Mouse (Mus musculus): ENCODE measurements around the gene Zzz3. TPM values are rescaled to one million over a fixed set of nuclear protein-coding genes. Genes with fewer than 3 reads are reported as not detected.

Zzz3 gene
- polyA plus RNA-seq, 1 experiment from 2014 or later: 23.4 TPM

DNA sequence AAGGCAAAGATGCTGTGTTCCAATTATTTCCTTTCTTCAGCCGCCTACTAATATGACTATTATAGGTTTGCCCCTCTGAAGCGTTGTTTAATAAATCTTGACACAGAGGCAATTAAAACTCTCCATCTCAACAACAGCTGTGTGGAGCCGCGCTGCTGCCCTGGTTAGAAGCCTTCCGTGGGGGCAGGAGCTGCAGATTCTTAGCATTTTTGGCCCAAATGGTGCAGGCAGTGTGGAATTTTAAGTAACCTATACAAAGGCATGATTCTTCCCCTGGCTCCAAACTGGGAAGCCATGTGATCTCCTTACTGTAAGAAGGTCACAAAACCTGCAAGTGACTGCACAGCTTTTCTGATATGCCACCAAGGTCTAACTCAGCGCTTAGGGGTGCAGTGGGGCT, 88.9 kb downstream of the Zzz3 start:
- no peak overlapping the region for H3K9ac ChIP-seq (replicated peaks)
- 30% methylated on average over 6 of the region's 6 CpGs for WGBS
- peak; percentile 46; the same call in 1 of the 2 replicates for ATAC-seq (ENCODE audit: low FRiP score)
- no peaks in the 10 kb centered on the region for H3K9me3 ChIP-seq (replicated peaks)
- H3K27ac ChIP-seq (replicated peaks): peak overlapping the region; percentile 75
- no peak overlapping the region for H3K4me3 ChIP-seq (replicated peaks)
- peak overlapping the region; percentile 5; the same call in 1 of the 2 replicates for H3K4me2 ChIP-seq
- H3K27me3 ChIP-seq (replicated peaks): no peaks in the 10 kb centered on the region
- H3K4me1 ChIP-seq: peaks cover 20% of the 10 kb centered on the region
- H3K36me3 ChIP-seq: no peaks in the 10 kb centered on the region

DNA sequence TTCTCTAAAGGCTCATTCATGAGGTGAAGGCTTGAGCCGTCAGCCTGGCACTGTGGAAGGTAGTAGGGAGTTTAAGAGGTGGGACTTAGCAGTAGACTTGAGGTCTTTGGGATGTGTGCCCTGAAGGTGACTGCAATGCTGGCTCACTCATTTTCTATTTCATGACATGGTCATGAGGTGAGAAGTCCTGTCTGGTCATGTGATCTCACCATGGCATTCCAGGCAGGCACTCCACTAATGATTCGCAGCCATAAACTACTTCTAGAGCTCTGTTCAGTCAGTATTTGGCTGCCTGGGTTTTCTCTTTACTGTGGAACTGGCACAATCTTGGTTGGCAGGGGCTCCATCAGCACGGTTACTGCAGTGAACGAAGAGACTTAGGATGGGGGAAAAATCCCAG, 93.7 kb downstream of the Zzz3 start:
- no peak overlapping the region for H3K27ac ChIP-seq (replicated peaks)
- peaks cover 21% of the 10 kb centered on the region for H3K4me1 ChIP-seq
- H3K4me3 ChIP-seq (replicated peaks): no peak overlapping the region
- ATAC-seq (ENCODE audit: low FRiP score): no peak
- 91% methylated on average over 4 of the region's 4 CpGs for WGBS
- H3K9ac ChIP-seq (replicated peaks): no peak overlapping the region
- no peaks in the 10 kb centered on the region for H3K27me3 ChIP-seq (replicated peaks)
- H3K4me2 ChIP-seq: no peak overlapping the region
- H3K9me3 ChIP-seq (replicated peaks): no peaks in the 10 kb centered on the region
- no peaks in the 10 kb centered on the region for H3K36me3 ChIP-seq

DNA sequence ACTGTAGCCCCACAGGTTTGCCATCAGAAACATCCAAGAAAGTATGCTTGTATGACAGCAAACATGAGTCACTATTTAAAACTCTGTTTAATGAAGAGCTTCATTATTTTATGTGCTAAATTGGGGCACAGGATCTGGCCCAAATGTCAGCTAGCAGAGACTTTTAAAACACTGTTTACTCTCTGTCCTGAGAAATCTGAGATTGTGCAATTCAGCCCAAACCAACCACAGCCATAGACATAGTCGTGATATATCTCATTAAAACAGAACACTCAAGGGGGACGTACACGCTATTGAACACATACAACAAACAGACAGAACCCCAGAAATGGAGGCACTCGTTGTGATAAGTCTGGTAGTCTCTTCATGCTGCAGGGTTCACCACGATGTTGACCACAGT, 95.2 kb downstream of the Zzz3 start:
- Histone ChIP-seq H3K9ac (replicated peaks) (no peak overlapping the region), H3K27me3 (replicated peaks) (no peaks in the 10 kb centered on the region), H3K4me2 (no peak overlapping the region), H3K36me3 (no peaks in the 10 kb centered on the region), H3K4me1 (peaks cover 19% of the 10 kb centered on the region), H3K27ac (replicated peaks) (no peak overlapping the region), H3K4me3 (replicated peaks) (no peak overlapping the region), H3K9me3 (replicated peaks) (no peaks in the 10 kb centered on the region)
- 83% methylated on average over 5 of the region's 5 CpGs for WGBS
- no peak for ATAC-seq (ENCODE audit: low FRiP score)

DNA sequence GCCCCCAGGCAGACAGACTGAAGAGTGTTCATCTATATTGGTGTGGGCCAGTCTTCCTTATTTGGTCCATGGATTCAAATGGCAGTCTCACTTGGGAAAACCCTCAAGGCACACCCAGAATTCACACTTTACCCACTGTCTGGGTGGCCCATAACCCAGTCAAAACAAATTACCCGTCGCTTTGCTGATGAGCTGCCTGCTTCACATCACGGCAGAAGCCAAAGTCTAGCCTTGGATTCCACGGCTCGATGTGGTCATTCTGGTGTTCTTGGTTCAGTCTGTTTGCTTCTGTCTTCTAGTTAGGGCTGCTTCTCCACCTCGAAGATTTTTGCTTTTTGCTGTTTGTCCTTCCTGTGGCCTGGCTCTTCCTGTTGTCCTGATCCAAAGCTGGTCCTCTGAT, 97.0 kb downstream of the Zzz3 start:
- H3K9ac ChIP-seq (replicated peaks): no peak overlapping the region
- H3K36me3 ChIP-seq: no peaks in the 10 kb centered on the region
- no peak overlapping the region for H3K4me3 ChIP-seq (replicated peaks)
- H3K9me3 ChIP-seq (replicated peaks): no peaks in the 10 kb centered on the region
- 86% methylated on average over 6 of the region's 6 CpGs for WGBS
- ATAC-seq (ENCODE audit: low FRiP score): no peak
- H3K27me3 ChIP-seq (replicated peaks): no peaks in the 10 kb centered on the region
- no peak overlapping the region for H3K4me2 ChIP-seq
- H3K4me1 ChIP-seq: peaks cover 25% of the 10 kb centered on the region
- H3K27ac ChIP-seq (replicated peaks): no peak overlapping the region

DNA sequence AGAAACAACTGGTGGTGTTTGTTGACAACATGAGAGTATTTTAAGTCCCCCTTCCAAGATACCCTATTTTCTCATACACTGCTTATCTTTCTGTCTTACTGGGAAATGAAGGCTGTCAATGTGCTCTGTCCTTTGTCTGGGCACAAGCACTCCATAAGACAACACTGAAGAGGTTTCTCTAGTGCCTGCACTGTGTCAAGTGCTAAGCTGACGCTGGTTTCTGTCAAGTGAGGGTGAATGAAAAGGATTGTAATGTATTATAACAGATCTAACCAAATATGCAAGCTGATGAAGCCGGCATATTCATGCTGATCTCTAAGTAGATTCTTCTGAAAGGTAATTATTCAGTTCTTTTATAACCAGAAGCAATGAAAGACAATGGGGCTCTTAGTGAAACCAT, 98.5 kb downstream of the Zzz3 start:
- Histone ChIP-seq H3K4me2 (no peak overlapping the region), H3K4me3 (replicated peaks) (no peak overlapping the region), H3K27ac (replicated peaks) (no peak overlapping the region), H3K27me3 (replicated peaks) (no peaks in the 10 kb centered on the region), H3K36me3 (no peaks in the 10 kb centered on the region), H3K4me1 (peaks cover 25% of the 10 kb centered on the region), H3K9ac (replicated peaks) (no peak overlapping the region), H3K9me3 (replicated peaks) (no peaks in the 10 kb centered on the region)
- WGBS: 73% methylated on average over 2 of the region's 2 CpGs
- ATAC-seq (ENCODE audit: low FRiP score): no peak

DNA sequence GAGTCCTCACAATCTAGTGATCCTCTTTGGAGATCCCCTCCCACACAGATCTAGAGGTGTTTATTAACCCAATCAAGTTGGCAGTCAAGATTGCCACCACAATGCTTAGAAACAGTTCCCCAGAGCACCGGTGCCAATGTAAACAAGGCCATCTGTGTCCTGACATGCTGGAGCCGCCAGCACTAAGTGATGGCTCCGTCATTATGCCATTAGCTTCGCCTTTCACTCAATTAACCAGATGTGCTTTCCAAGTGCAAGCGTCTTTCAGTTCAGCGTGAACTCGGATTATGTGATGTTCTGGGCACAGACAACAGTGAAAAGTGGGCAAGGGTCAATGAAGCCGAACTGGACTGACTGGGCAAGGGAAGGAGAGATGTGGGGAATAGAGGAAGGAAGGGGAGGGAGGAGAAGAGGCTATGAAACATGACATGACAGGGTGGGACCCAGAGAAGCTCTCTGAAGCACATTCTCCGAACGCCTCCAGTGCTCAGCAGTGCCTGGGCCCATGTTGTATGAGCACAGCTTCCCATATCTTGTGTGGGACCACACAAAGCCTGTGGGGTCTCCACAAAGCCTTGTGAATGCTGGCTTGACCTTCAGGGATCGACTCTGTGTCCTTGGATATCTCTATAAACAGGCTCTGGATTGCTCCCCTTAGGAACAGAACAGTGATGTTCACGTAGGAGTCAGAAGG, 99.5 kb downstream of the Zzz3 start:
- 35% methylated on average over 12 of the region's 12 CpGs for WGBS
- 0 out of 2 replicates have a peak overlapping the region, but pooled peaks have one; percentile 4 for H3K27ac ChIP-seq (replicated peaks)
- ATAC-seq (ENCODE audit: low FRiP score): peak; percentile 51; the same call in 1 of the 2 replicates

DNA sequence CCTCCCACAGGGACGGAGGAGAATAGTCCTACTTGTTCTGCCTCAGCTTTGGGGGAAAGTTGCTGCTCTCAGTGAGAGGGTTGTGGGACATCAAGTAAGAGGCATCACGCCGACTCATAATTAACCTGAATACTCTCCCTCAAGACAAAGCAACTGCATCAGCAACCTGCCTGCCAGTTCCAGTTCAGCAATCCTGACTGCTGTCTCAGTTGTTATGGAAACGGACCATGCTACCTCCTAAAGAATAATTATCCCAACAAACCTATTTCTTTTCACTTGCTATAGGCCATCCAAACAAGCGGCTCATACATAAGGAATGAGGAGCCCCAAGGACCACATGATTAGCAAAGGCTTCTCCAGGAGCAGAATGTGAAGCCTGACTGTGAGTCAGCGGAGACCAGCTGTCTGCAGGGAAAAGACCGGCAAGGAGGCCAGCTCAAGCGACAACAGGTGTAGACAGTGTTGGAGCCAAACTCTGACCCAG, 100.2 kb downstream of the Zzz3 start:
- no peaks in the 10 kb centered on the region for H3K27me3 ChIP-seq (replicated peaks)
- H3K4me2 ChIP-seq: no peak overlapping the region
- H3K9me3 ChIP-seq (replicated peaks): no peaks in the 10 kb centered on the region
- 50% methylated on average over 8 of the region's 8 CpGs for WGBS
- no peak overlapping the region for H3K9ac ChIP-seq (replicated peaks)
- no peaks in the 10 kb centered on the region for H3K36me3 ChIP-seq
- H3K4me1 ChIP-seq: peaks cover 17% of the 10 kb centered on the region
- H3K4me3 ChIP-seq (replicated peaks): no peak overlapping the region
- ATAC-seq (ENCODE audit: low FRiP score): peak; percentile 49; the same call in 1 of the 2 replicates
- H3K27ac ChIP-seq (replicated peaks): 0 out of 2 replicates have a peak overlapping the region, but pooled peaks have one; percentile 4

More for the DNA sequence above, 99.5 kb downstream of the Zzz3 start:
- Histone ChIP-seq H3K9me3 (replicated peaks) (no peaks in the 10 kb centered on the region), H3K4me1 (peaks cover 23% of the 10 kb centered on the region), H3K4me2 (no peak overlapping the region), H3K36me3 (no peaks in the 10 kb centered on the region), H3K27me3 (replicated peaks) (no peaks in the 10 kb centered on the region), H3K9ac (replicated peaks) (no peak overlapping the region), H3K4me3 (replicated peaks) (no peak overlapping the region)

DNA sequence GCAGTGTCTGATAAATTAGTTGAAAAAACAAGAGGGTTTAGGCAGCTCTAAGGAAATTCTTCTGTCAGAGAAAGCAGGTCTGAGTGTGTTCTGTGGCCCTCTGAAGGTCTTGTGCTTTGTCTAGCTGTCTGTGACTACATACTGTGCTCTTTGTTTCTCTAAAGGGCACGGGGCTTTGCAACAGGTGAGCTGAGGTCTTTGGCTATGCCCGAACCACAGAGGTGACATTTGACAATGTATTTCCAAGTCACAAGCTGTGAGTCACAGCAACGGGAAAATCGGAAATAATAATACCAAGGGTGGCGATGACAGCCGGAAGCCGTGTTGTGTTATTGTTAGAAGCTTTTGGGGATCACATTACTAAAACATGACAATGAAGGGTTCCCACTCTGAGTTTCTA, 101.8 kb downstream of the Zzz3 start:
- no peaks in the 10 kb centered on the region for H3K9me3 ChIP-seq (replicated peaks)
- no peak overlapping the region for H3K27ac ChIP-seq (replicated peaks)
- H3K4me3 ChIP-seq (replicated peaks): no peak overlapping the region
- WGBS: 74% methylated on average over 7 of the region's 7 CpGs
- no peak overlapping the region for H3K4me2 ChIP-seq
- H3K4me1 ChIP-seq: peaks cover 19% of the 10 kb centered on the region
- no peak for ATAC-seq (ENCODE audit: low FRiP score)
- H3K9ac ChIP-seq (replicated peaks): no peak overlapping the region
- H3K36me3 ChIP-seq: no peaks in the 10 kb centered on the region
- H3K27me3 ChIP-seq (replicated peaks): no peaks in the 10 kb centered on the region

DNA sequence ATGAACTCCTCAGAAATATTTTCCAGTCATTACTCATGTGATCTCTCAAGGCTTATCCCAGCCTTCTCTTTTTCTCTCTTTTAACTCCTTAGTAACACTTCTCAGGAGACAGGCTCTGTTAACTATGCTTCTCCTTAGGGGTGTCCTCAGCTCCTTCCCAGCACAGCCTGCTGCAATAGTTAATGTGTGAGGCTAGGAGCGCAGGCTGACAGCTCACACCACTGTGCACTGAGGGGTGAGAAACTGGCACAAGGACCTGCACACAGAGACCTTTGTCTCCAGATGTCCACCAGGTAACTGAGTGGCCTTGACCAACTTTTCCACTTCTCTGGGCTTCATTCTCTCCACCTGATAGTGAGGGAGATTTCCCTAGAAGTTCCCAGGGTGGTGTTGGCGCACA, 102.6 kb downstream of the Zzz3 start:
- Histone ChIP-seq H3K4me1 (peaks cover 19% of the 10 kb centered on the region), H3K27ac (replicated peaks) (no peak overlapping the region), H3K36me3 (no peaks in the 10 kb centered on the region), H3K4me3 (replicated peaks) (no peak overlapping the region), H3K9me3 (replicated peaks) (no peaks in the 10 kb centered on the region), H3K4me2 (no peak overlapping the region), H3K27me3 (replicated peaks) (no peaks in the 10 kb centered on the region), H3K9ac (replicated peaks) (no peak overlapping the region)
- WGBS: 86% methylated on average over 2 of the region's 2 CpGs
- ATAC-seq (ENCODE audit: low FRiP score): no peak

DNA sequence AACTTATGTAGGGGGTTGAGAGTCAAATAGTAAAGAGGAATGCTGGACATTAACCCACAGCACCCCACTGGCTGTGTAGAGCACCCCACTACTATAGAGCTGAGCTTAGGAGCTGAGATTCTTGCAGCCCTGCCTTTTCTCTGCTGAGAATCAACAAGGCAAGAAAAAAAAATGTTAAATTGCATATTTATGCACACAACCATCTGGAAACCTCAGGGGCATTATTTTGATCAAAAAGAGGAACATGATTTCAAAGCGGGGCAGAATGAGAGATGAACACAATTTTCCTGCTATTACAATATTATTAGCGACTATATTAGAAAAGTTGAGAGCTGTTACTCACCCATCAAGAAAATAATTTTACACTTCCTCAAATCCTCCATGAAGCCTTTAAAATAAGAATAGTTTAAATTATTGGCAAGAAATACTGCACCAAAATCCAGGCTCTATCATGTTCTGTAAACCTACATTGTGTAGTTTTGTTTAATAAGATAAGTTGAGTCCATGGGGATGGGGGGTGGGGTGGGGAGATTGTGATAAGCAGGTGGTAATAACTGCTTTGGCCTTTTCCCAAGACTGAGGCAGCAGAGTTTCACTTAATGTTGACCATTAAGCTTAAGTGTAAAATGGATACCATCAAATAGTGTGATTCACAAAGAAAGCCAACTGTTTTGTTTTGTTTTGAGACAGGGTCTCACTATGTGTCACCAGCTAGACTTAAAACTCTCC, 103.9 kb downstream of the Zzz3 start:
- H3K4me1 ChIP-seq: peaks cover 19% of the 10 kb centered on the region
- H3K9ac ChIP-seq (replicated peaks): no peak overlapping the region
- 75% methylated on average over 2 of the region's 2 CpGs for WGBS
- H3K9me3 ChIP-seq (replicated peaks): no peaks in the 10 kb centered on the region
- H3K4me3 ChIP-seq (replicated peaks): no peak overlapping the region
- H3K27ac ChIP-seq (replicated peaks): no peak overlapping the region
- no peak for ATAC-seq (ENCODE audit: low FRiP score)
- no peaks in the 10 kb centered on the region for H3K36me3 ChIP-seq
- no peak overlapping the region for H3K4me2 ChIP-seq
- H3K27me3 ChIP-seq (replicated peaks): no peaks in the 10 kb centered on the region

DNA sequence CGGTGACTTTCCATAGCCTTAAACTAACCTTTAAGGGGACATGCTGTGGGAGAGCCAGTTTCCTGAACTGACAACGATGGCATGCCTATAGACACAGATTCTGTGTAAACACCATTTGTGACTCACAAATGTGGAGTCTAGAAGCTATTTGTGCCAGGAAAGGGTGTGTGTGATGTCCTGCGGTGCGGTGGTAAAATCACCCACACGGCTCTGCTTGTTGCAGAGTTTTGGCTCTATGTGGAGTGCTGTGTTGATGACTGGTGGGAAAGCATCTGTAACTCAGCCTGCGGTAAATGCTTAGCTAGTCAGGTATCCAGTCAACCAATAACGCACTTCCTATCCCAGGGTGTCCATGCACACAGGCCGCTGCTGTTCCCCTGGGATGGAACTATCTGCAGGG, 112.6 kb downstream of the Zzz3 start:
- H3K27me3 ChIP-seq (replicated peaks): no peaks in the 10 kb centered on the region
- ATAC-seq (ENCODE audit: low FRiP score): no peak
- H3K4me1 ChIP-seq: peaks cover 6% of the 10 kb centered on the region
- no peak overlapping the region for H3K4me3 ChIP-seq (replicated peaks)
- H3K9ac ChIP-seq (replicated peaks): no peak overlapping the region
- no peaks in the 10 kb centered on the region for H3K36me3 ChIP-seq
- no peak overlapping the region for H3K27ac ChIP-seq (replicated peaks)
- 53% methylated on average over 8 of the region's 8 CpGs for WGBS
- no peaks in the 10 kb centered on the region for H3K9me3 ChIP-seq (replicated peaks)
- no peak overlapping the region for H3K4me2 ChIP-seq

DNA sequence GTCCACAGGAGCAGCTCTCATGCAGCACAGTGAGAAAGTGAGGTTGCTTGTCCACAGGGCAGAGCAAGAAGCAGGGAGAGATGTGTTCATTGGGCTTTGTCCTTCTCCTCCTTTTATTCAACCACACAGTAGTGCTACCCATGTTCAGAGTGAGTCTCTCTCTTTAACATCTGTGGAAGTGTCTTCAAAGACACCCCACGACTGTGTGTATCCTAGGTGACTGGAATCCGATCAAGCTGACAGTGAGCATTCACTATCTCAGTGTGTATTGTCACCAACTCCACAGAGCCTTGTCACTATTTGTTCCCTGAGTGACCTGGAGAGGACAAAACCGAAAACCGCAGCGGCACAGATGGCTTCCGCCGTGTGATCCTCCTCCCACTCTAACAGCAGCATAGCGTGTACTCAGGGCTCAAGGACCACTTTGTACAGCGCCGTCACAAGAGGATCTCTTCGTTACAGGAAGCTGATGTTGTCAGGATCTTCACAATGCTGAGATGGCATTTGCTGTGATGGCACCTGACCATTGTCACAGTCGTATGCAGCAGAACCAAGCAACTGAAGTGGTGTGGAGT, 113.2 kb downstream of the Zzz3 start:
- WGBS: 61% methylated on average over 12 of the region's 12 CpGs
- H3K4me3 ChIP-seq (replicated peaks): no peak overlapping the region
- H3K9ac ChIP-seq (replicated peaks): no peak overlapping the region
- no peak overlapping the region for H3K27ac ChIP-seq (replicated peaks)
- no peaks in the 10 kb centered on the region for H3K9me3 ChIP-seq (replicated peaks)
- no peaks in the 10 kb centered on the region for H3K27me3 ChIP-seq (replicated peaks)
- peak; percentile 35; the same call in 1 of the 2 replicates for ATAC-seq (ENCODE audit: low FRiP score)
- peaks cover 6% of the 10 kb centered on the region for H3K4me1 ChIP-seq
- H3K36me3 ChIP-seq: no peaks in the 10 kb centered on the region
- H3K4me2 ChIP-seq: no peak overlapping the region
